Mouse (Mus musculus) CH12.LX (cell line): ENCODE data around the gene Spata13. TPM values are rescaled to one million over a fixed set of nuclear protein-coding genes. Genes with fewer than 3 reads are reported as not detected.

Source experiments
- DNase-seq: peaks from one replicate; pipeline ENCODE4 v3.0.0-alpha.2; 2013; ENCODE audit errors: extremely low read depth
- H3K27ac ChIP-seq: 2 replicates; pipeline ENCODE4 v1.5.1; 2012; ENCODE audit warnings: low read depth, mild to moderate bottlenecking, control low read depth, moderate library complexity; ENCODE audit not compliant: insufficient read depth
- H3K27me3 ChIP-seq: replicated peaks from 2 replicates; pipeline ENCODE3; 2012; ENCODE audit warnings: inconsistent platforms
- H3K36me3 ChIP-seq, 2 experiments: replicated peaks in 1 of 2; 2 replicates each; pipeline versions ENCODE3 to v1.6.1; 2012; ENCODE audit warnings: inconsistent platforms in 1 of 2, low read length in 1 of 2, mild to moderate bottlenecking in 1 of 2, mixed read lengths in 1 of 2, moderate library complexity in 1 of 2; ENCODE audit not compliant: control insufficient read depth in 1 of 2, insufficient read depth in 1 of 2
- H3K4me1 ChIP-seq, 2 experiments: 2 replicates each; pipeline ENCODE4 v1.6.1; 2012; ENCODE audit warnings: inconsistent platforms in 1 of 2, moderate library complexity in 1 of 2; ENCODE audit not compliant: insufficient read depth in 2 of 2, control insufficient read depth in 1 of 2
- H3K4me2 ChIP-seq: 2 replicates; pipeline ENCODE4 v1.6.1; 2012; ENCODE audit warnings: low read depth, mild to moderate bottlenecking, control low read depth; ENCODE audit not compliant: poor library complexity, insufficient read depth, severe bottlenecking
- H3K4me3 ChIP-seq, 3 experiments: fragments of 150-350 bp in 1 of 3; sonication (generic) in 1 of 3; replicated peaks in 1 of 3; 2 replicates each; pipeline versions ENCODE3 to v1.5.1; 2011 to 2012; ENCODE audit warnings: low read depth in 2 of 3, low read length in 2 of 3, mild to moderate bottlenecking in 2 of 3, moderate library complexity in 2 of 3, control low read depth in 1 of 3, improper control_type of control experiment in 1 of 3, inconsistent platforms in 1 of 3, mixed read lengths in 1 of 3; ENCODE audit not compliant: poor library complexity in 1 of 3
- H3K79me2 ChIP-seq: replicated peaks from 2 replicates; pipeline ENCODE4 v1.6.1; 2012; ENCODE audit warnings: mild to moderate bottlenecking, moderate library complexity; ENCODE audit not compliant: control insufficient read depth, poor library complexity, insufficient read depth, severe bottlenecking; ENCODE audit errors: extremely low read depth
- H3K9ac ChIP-seq: 2 replicates; pipeline ENCODE4 v1.6.1; 2012; ENCODE audit warnings: low read depth, mild to moderate bottlenecking, control low read depth, moderate library complexity; ENCODE audit not compliant: insufficient read depth
- H3K9me3 ChIP-seq: replicated peaks from 2 replicates; pipeline ENCODE3; 2012; ENCODE audit warnings: low read length, inconsistent platforms, mixed read lengths
- BHLHE40 ChIP-seq: IDR thresholded peaks from 2 replicates; pipeline ENCODE4 v1.6.1; 2011; ENCODE audit warnings: mild to moderate bottlenecking, low read depth, low read length, improper control_type of control experiment
- CTCF ChIP-seq, 2 experiments: IDR thresholded peaks in 1 of 2; conservative IDR thresholded peaks in 1 of 2; 2 replicates each; pipeline ENCODE4 v1.5.1; 2011 to 2012; ENCODE audit warnings: low read depth in 2 of 2, low read length in 2 of 2, improper control_type of control experiment in 1 of 2, inconsistent platforms in 1 of 2, mild to moderate bottlenecking in 1 of 2, moderate library complexity in 1 of 2
- E2F4 ChIP-seq: IDR thresholded peaks from 2 replicates; pipeline ENCODE4 v1.6.1; 2011; ENCODE audit warnings: low read depth, low read length, improper control_type of control experiment; ENCODE audit not compliant: insufficient replicate concordance
- ELF1 ChIP-seq: IDR thresholded peaks from 2 replicates; pipeline ENCODE4 v1.6.1; 2014; ENCODE audit warnings: low read depth, mild to moderate bottlenecking, inconsistent platforms, low read length, improper control_type of control experiment
- JUN ChIP-seq: IDR thresholded peaks from 2 replicates; pipeline ENCODE4 v1.6.1; 2011; ENCODE audit warnings: low read depth, mild to moderate bottlenecking, low read length, improper control_type of control experiment, moderate library complexity; ENCODE audit not compliant: insufficient read depth
- JUND ChIP-seq: conservative IDR thresholded peaks from 2 replicates; pipeline ENCODE4 v1.6.1; 2011; ENCODE audit warnings: low read depth, low read length, improper control_type of control experiment
- KAT2A ChIP-seq: IDR thresholded peaks from 2 replicates; pipeline ENCODE4 v1.6.1; 2012; ENCODE audit warnings: low read length, improper control_type of control experiment, inconsistent platforms; ENCODE audit not compliant: insufficient replicate concordance
- MAX ChIP-seq: IDR thresholded peaks from 2 replicates; pipeline ENCODE4 v1.6.1; 2011; ENCODE audit warnings: low read length, improper control_type of control experiment
- MYC ChIP-seq: IDR thresholded peaks from 2 replicates; pipeline ENCODE4 v1.6.1; 2011; ENCODE audit warnings: low read depth, mild to moderate bottlenecking, improper control_type of control experiment, low read length
- PAX5 ChIP-seq: IDR thresholded peaks from 2 replicates; pipeline ENCODE4 v1.6.1; 2012; ENCODE audit warnings: low read length, inconsistent platforms, mixed read lengths
- POLR2A ChIP-seq: IDR thresholded peaks from 2 replicates; pipeline ENCODE4 v1.6.1; 2011; ENCODE audit warnings: low read depth, mild to moderate bottlenecking, improper control_type of control experiment, low read length
- RAD21 ChIP-seq: IDR thresholded peaks from 2 replicates; pipeline ENCODE4 v1.6.1; 2011; ENCODE audit warnings: low read depth, mild to moderate bottlenecking, low read length, improper control_type of control experiment, moderate library complexity
- RCOR1 ChIP-seq: conservative IDR thresholded peaks from 2 replicates; pipeline ENCODE4 v1.6.1; 2012; ENCODE audit warnings: low read depth, mild to moderate bottlenecking, inconsistent platforms, low read length, improper control_type of control experiment
- SMC3 ChIP-seq: IDR thresholded peaks from 2 replicates; pipeline ENCODE4 v1.6.1; 2011; ENCODE audit warnings: low read depth, low read length, improper control_type of control experiment
- TBP ChIP-seq: conservative IDR thresholded peaks from 2 replicates; pipeline ENCODE4 v1.6.1; 2011; ENCODE audit warnings: low read depth, low read length, improper control_type of control experiment
- USF1 ChIP-seq: IDR thresholded peaks from 2 replicates; pipeline ENCODE4 v1.6.1; 2014; ENCODE audit warnings: low read depth, mild to moderate bottlenecking, inconsistent platforms, low read length, improper control_type of control experiment
- USF2 ChIP-seq: conservative IDR thresholded peaks from 2 replicates; pipeline ENCODE4 v1.6.1; 2011; ENCODE audit warnings: low read depth, low read length, improper control_type of control experiment
- ZC3H11A ChIP-seq: IDR thresholded peaks from 2 replicates; pipeline ENCODE4 v1.6.1; 2012; ENCODE audit warnings: low read depth, mild to moderate bottlenecking, inconsistent platforms, low read length, improper control_type of control experiment
- ZMIZ1 ChIP-seq: IDR thresholded peaks from 2 replicates; pipeline ENCODE4 v1.6.1; 2012; ENCODE audit warnings: low read depth, mild to moderate bottlenecking, inconsistent platforms, low read length, improper control_type of control experiment
- ZNF384 ChIP-seq: IDR thresholded peaks from 2 replicates; pipeline ENCODE4 v1.6.1; 2012; ENCODE audit warnings: low read depth, low read length, improper control_type of control experiment, inconsistent platforms
- dilution Hi-C: fragments of 300-500 bp; cut with MboI; formaldehyde crosslinking; loops from 2 replicates; pipeline ENCODE4 v1.14.3; 2020; ENCODE audit warnings: low sequenced_read_pairs; ENCODE audit not compliant: extremely low pct_unique_long_range_greater_than_20kb, extremely low pct_ligation_motif_present
- in situ Hi-C: fragments of 300-500 bp; cut with MboI; formaldehyde crosslinking; loops from 3 replicates; pipeline ENCODE4 v1.14.3; 2019; ENCODE audit warnings: low sequenced_read_pairs, low pct_ligation_motif_present, low pct_unique_long_range_greater_than_20kb, mixed read lengths
- polyA plus RNA-seq: library from polyadenylated mRNA; unstranded; fragments of >175 nt; gene quantifications from 2 replicates; pipeline ENCODE4 v1.2.1, GENCODE M21; 2012; ENCODE audit warnings: low read depth; ENCODE audit not compliant: insufficient read length
- total RNA-seq, 2 experiments: library from RNA; depleted of rRNA; stranded (reverse); fragments of 300-350 nt in 1 of 2; fragments of >200 nt in 1 of 2; gene quantifications; 2 replicates each; pipeline ENCODE4 v1.2.3; 2012 to 2014

Gene Spata13
- total and polyA plus RNA-seq, 3 experiments, result 11.6 to 15.9 (median 13.6) TPM

DNA sequence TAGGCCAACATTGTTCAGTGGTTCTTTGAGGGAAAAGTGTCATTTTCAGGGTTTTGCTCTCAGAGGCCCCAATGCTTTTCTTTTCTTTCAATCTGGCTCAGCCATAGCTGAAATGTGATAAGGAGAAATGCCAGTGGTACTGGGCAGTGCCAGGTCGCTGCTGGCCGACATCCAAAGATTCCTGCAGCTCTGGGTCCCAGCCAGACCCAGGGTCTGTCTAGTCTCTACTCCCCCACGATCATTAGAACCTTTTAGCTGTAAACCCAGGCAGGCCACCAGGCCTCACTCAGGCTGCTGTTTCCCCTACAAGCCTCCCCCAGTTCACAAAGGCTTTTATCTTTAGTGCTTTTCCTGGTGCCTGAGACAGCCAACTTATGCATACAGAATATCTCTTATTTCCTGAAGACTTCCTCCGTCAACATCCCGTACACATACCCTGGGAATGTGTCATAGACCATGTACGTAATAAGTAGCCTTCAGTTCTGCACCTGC is 107.7 kb downstream of the Spata13 start:
- H3K4me2 ChIP-seq, result no peak overlapping the region
- peaks cover 22 to 43% of the 10 kb centered on the region in 2 experiments for H3K36me3 ChIP-seq
- dilution Hi-C loops, result no loop called here
- H3K79me2 ChIP-seq, result peaks cover 5% of the 10 kb centered on the region
- no peaks in the 10 kb centered on the region for H3K9me3 ChIP-seq
- TF ChIP-seq ELF1 (no peak), POLR2A (no peak), ZC3H11A (no peak), ZNF384 (no peak), RAD21 (no peak), BHLHE40 (no peak), JUN (no peak), USF1 (no peak), KAT2A (no peak), RCOR1 (no peak), USF2 (no peak), TBP (no peak), JUND (no peak), MAX (no peak), CTCF (conservative IDR thresholded peaks at IDR 0.05 in 1 of 2, IDR thresholded peaks at IDR 0.05 in 1 of 2; ENCODE audit: low read depth in 2 of 2, low read length in 2 of 2) (no peak), E2F4 (no peak)
- H3K27me3 ChIP-seq, result no peaks in the 10 kb centered on the region
- no peak overlapping the region for H3K27ac ChIP-seq
- no peak overlapping the region for H3K4me3 ChIP-seq
- no peak for DNase-seq
- peaks cover 19 to 64% of the 10 kb centered on the region in 2 experiments for H3K4me1 ChIP-seq
- in situ Hi-C loops, result loop anchor here (25.0 kb wide), 1 partner anchor 479 kb away; the partner anchor contains the start of genes Gm49336, Mtmr6 and Nupl1
- H3K9ac ChIP-seq, result no peak overlapping the region

DNA sequence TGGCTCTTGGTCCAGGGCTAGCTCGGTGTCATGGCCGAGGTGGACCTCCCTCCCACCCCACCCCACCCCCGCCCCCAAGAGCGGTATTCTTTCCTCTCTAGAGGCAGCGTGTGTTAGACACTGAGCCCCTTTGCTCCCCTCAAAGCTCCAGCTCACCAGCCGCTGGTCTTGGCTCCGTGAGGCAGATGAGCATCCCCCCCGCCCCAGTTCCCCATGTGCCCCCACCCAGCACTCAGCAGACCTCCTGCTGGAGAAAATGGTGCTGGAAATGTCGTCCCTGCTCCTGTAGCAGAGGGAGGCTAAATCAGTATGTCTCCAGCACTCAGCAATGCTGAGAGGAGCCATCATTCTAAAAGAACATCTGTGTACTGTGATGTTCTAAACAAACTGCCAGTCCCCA is 109.9 kb downstream of the Spata13 start:
- in situ Hi-C loops (loop anchor here (25.0 kb wide), 1 partner anchor 481 kb away; the partner anchor contains the start of genes Gm49336, Mtmr6 and Nupl1), dilution Hi-C loops (no loop called here)
- no peaks in the 10 kb centered on the region for H3K27me3 ChIP-seq
- no peak overlapping the region for H3K9ac ChIP-seq
- no peak overlapping the region for H3K4me3 ChIP-seq
- DNase-seq, result no peak
- H3K9me3 ChIP-seq, result no peaks in the 10 kb centered on the region
- no peak overlapping the region for H3K27ac ChIP-seq
- H3K4me1 ChIP-seq, result peaks cover 12 to 49% of the 10 kb centered on the region in 2 experiments
- peaks cover 5% of the 10 kb centered on the region for H3K79me2 ChIP-seq
- H3K4me2 ChIP-seq, result no peak overlapping the region
- TF ChIP-seq MYC (no peak), TBP (no peak), ZMIZ1 (no peak), SMC3 (no peak), PAX5 (no peak), JUND (no peak), ZC3H11A (no peak), E2F4 (no peak)
- TF ChIP-seq, all 38 proteins: peak for 0
- peaks cover 39 to 61% of the 10 kb centered on the region in 2 experiments for H3K36me3 ChIP-seq
